Mouse (Mus musculus): Measurements from ENCODE around the gene Med15.

- TF ChIP-seq CTCF (IDR thresholded peaks at IDR 0.05; ENCODE audit: low read depth) (no peak), EP300 (IDR thresholded peaks at IDR 0.05; ENCODE audit: low read depth) (no peak)
These were observed 62.8 kb downstream of the Med15 start for GRCm38 (mm10) chr16:17669886-17670285.
